ENCODE assay signal across 15 mouse cellular contexts in the genomic region with DNA sequence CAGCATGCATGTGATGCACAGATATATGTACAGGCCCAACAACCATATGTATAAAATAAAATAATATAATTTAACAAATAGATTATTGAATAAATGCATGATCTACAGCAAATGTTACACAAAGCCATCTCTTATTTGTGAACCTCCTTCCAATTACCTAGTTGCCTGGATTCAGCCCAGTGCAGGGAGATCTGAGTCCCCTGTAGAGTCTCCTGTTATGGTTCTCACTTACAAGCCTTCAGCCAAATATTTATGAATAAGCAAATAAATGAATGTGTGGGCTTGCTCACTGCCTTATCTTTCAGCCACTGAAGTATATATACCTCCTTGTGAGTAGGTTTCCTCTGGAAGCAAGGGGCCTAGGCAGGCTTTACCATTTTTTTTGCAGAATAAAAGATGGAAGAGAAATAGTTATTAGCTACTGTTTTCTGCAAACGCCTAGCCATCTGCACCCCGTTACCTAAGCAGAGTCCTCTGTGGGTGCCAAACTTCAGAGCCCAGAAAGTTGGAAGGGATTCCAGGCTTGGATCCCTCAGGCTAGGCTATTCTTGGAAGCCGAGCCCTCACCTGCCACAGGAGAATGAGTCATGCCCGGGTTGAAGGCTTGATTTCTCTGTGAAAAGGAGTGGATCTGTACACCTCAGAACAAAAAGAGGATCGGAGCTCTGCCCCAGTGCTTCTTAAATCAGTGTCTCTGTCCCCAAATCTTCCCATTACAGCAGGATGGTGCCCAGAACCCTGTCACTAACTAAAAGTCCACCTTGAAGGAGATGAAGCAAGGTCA.
A peak's percentile ranks its signal among the peaks of the same experiment; 100 is the strongest.
DNase-seq lines count a peak whose midpoint lies in the region; ATAC-seq and TF ChIP-seq lines count a peak whose summit lies in the region.
"Had no signal": no experiment of that assay in that cellular context is flagged by ENCODE, and none has a peak within 500 bp of the region (broad histone marks: within the 10 kb centered on the region; RNA-seq: fewer than 3 reads in every experiment).

No protein-coding gene starts in this region.

- ATAC-seq in inflammation-experienced regulatory T-cells, adult 6 months: no peak
- ATAC-seq: intestine, embryonic 16.5 days; lung, postnatal 0 days had no signal

- peak overlapping the region; percentile 87 for H3K27ac ChIP-seq in layer of hippocampus, adult 2 months
- H3K27ac ChIP-seq: heart, embryonic 10.5 days; hindbrain, embryonic 14.5 days; kidney, embryonic 15.5 days; liver, embryonic 15.5 days had no signal

- DNase-seq in layer of hippocampus, adult 2 months (ENCODE audit: low spot score in 2 of 2): peak; percentile 46 to 47
- no peak for DNase-seq in layer of hippocampus, adult 9-10 months (ENCODE audit: low spot score)
- peak; percentile 99 for DNase-seq in brain, adult 2 months (ENCODE audit: low read depth, low spot score)
- peak; percentile 85 to 95 for DNase-seq in cerebellum, adult 18-20 months
- peak; percentile 83 to 87 for DNase-seq in cerebellum, postnatal 36 days
- DNase-seq in urinary bladder, postnatal 10 days (ENCODE audit: low spot score): no peak
- DNase-seq: adrenal gland, postnatal 10 days; gastrocnemius, postnatal 14 days had no signal

- TF ChIP-seq CTCF in layer of hippocampus, adult 2 months (conservative IDR thresholded peaks at IDR 0.05): no peak

- H3K4me3 ChIP-seq in layer of hippocampus, adult 2 months: no peak overlapping the region
- H3K4me3 ChIP-seq: heart, embryonic 10.5 days; kidney, embryonic 15.5 days; liver, embryonic 15.5 days had no signal

Comparison
In these comparisons a context has a peak if more than half of its experiments do, and no peak if none do; other contexts are left out.
1. DNase-seq: peak in layer of hippocampus, adult 2 months (2 of 2), brain, adult 2 months (single experiment), cerebellum, adult 18-20 months (2 of 2) and cerebellum, postnatal 36 days (2 of 2); none in layer of hippocampus, adult 9-10 months (single experiment) and urinary bladder, postnatal 10 days (single experiment).